Comparison of ENCODE assay signal across 9 mouse cellular contexts in the genomic region with DNA sequence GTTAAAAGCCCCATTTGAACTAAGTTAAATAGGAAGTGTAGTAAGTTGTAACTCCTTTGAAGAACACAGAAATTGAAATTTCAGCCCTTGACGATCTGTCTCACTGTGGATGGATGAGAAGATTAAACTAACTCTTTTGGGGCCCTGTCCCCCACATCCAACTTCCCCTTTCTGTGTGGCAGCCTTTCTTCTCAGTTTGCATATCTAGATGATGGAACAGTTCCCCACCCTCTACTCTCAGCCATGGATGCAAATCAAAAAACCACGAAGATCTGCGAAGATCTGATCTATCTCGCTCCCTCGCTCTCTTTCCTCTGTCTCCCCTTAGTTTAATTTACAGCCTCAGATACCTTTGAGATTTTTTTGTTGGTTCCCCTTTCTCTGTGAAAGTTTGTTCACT.
DNase-seq lines count a peak whose midpoint lies in the region; ATAC-seq lines count a peak whose summit lies in the region.
"Had no signal": no experiment of that assay in that cellular context is flagged by ENCODE, and none has a peak within 500 bp of the region (broad histone marks: within the 10 kb centered on the region; RNA-seq: fewer than 3 reads in every experiment).

No protein-coding gene starts in this region.

- no peak for DNase-seq in kidney, adult 8-10 months
- DNase-seq in layer of hippocampus, adult 9-11 months = no peak
- DNase-seq in layer of hippocampus, adult 18-20 months (ENCODE audit: low spot score in 2 of 2) = no peak
- DNase-seq in urinary bladder, adult 18-20 months (ENCODE audit: low spot score in 2 of 2) = no peak
- DNase-seq: adrenal gland, postnatal 25 days had no signal

- no peaks in the 10 kb centered on the region for H3K9me3 ChIP-seq in kidney, embryonic 14.5 days (ENCODE audit: control insufficient read depth, low read length)
- no peaks in the 10 kb centered on the region for H3K9me3 ChIP-seq in forebrain, embryonic 12.5 days
- H3K9me3 ChIP-seq in limb, embryonic 12.5 days = no peaks in the 10 kb centered on the region
- H3K9me3 ChIP-seq in neural tube, embryonic 12.5 days = no peaks in the 10 kb centered on the region

- H3K27ac ChIP-seq in kidney, embryonic 14.5 days (ENCODE audit: low read depth, low read length) = no peak overlapping the region
- H3K27ac ChIP-seq in forebrain, embryonic 12.5 days = no peak overlapping the region
- H3K27ac ChIP-seq in limb, embryonic 12.5 days = no peak overlapping the region
- H3K27ac ChIP-seq in neural tube, embryonic 12.5 days = no peak overlapping the region

- ATAC-seq in kidney, embryonic 14.5 days (ENCODE audit: low FRiP score, low TSS enrichment) = no peak
- no peak for ATAC-seq in forebrain, embryonic 12.5 days (ENCODE audit: low FRiP score)
- ATAC-seq in limb, embryonic 12.5 days (ENCODE audit: insufficient number of reproducible peaks, insufficient read depth, low FRiP score, low TSS enrichment, low read depth) = no peak
- ATAC-seq in neural tube, embryonic 12.5 days (ENCODE audit: low FRiP score, low read depth) = no peak

- H3K27me3 ChIP-seq in kidney, embryonic 14.5 days (ENCODE audit: control insufficient read depth, insufficient read depth, low read length) = no peaks in the 10 kb centered on the region
- H3K27me3 ChIP-seq in forebrain, embryonic 12.5 days = 0 out of 2 replicates have a peak, but pooled peaks cover 3% of the 10 kb centered on the region
- no peaks in the 10 kb centered on the region for H3K27me3 ChIP-seq in limb, embryonic 12.5 days
- no peaks in the 10 kb centered on the region for H3K27me3 ChIP-seq in neural tube, embryonic 12.5 days (replicated peaks)

- H3K4me1 ChIP-seq in kidney, embryonic 14.5 days (ENCODE audit: control insufficient read depth, insufficient read depth, low read length) = peaks cover 20% of the 10 kb centered on the region
- H3K4me1 ChIP-seq in forebrain, embryonic 12.5 days = peaks cover 37% of the 10 kb centered on the region
- H3K4me1 ChIP-seq in limb, embryonic 12.5 days (replicated peaks) = peaks cover 44% of the 10 kb centered on the region
- peaks cover 23% of the 10 kb centered on the region for H3K4me1 ChIP-seq in neural tube, embryonic 12.5 days

- peak overlapping the region; percentile 86 for H3K4me3 ChIP-seq in kidney, embryonic 14.5 days (ENCODE audit: low read length)
- H3K4me3 ChIP-seq in forebrain, embryonic 12.5 days (replicated peaks) = peak overlapping the region; percentile 75
- peak overlapping the region; percentile 82 for H3K4me3 ChIP-seq in limb, embryonic 12.5 days (replicated peaks)
- peak overlapping the region; percentile 36 for H3K4me3 ChIP-seq in neural tube, embryonic 12.5 days

- peak overlapping the region; percentile 47; the same call in 1 of the 2 replicates for H3K9ac ChIP-seq in kidney, embryonic 14.5 days (ENCODE audit: low read depth, low read length)
- no peak overlapping the region for H3K9ac ChIP-seq in forebrain, embryonic 12.5 days
- peak overlapping the region; percentile 47 for H3K9ac ChIP-seq in limb, embryonic 12.5 days (replicated peaks)
- 0 out of 2 replicates have a peak overlapping the region, but pooled peaks have one; percentile 5 for H3K9ac ChIP-seq in neural tube, embryonic 12.5 days

- no peaks in the 10 kb centered on the region for H3K36me3 ChIP-seq in kidney, embryonic 14.5 days (ENCODE audit: control insufficient read depth, insufficient read depth, low read length)
- no peaks in the 10 kb centered on the region for H3K36me3 ChIP-seq in forebrain, embryonic 12.5 days (replicated peaks)
- H3K36me3 ChIP-seq in limb, embryonic 12.5 days = 0 out of 2 replicates have a peak, but pooled peaks cover 2% of the 10 kb centered on the region
- 0 out of 2 replicates have a peak, but pooled peaks cover 3% of the 10 kb centered on the region for H3K36me3 ChIP-seq in neural tube, embryonic 12.5 days

- WGBS in kidney, embryonic 14.5 days = 9% methylated on average over 5 of the region's 5 CpGs
- WGBS in forebrain, embryonic 12.5 days = 61% methylated on average over 5 of the region's 5 CpGs
- whole genome bisulfite sequencing in limb, embryonic 12.5 days = 46% methylated on average over 5 of the region's 5 CpGs
- 26% methylated on average over 5 of the region's 5 CpGs for WGBS in neural tube, embryonic 12.5 days

- H3K4me2 ChIP-seq in kidney, embryonic 14.5 days (replicated peaks; ENCODE audit: low read depth, low read length) = peak overlapping the region; percentile 67
- H3K4me2 ChIP-seq in forebrain, embryonic 12.5 days = peak overlapping the region; percentile 89
- peak overlapping the region; percentile 71 for H3K4me2 ChIP-seq in limb, embryonic 12.5 days
- H3K4me2 ChIP-seq in neural tube, embryonic 12.5 days (replicated peaks) = peak overlapping the region; percentile 72

Comparison
In these comparisons a context has a peak if more than half of its experiments do, and no peak if none do; other contexts are left out.
1. H3K4me3 ChIP-seq: peak in every context shown above with its lines; median percentile 86 in kidney, embryonic 14.5 days; 82 in limb, embryonic 12.5 days; 75 in forebrain, embryonic 12.5 days; 36 in neural tube, embryonic 12.5 days.